Mouse (Mus musculus): ENCODE data around the gene Dnpep.
A peak's percentile ranks its signal among the peaks of the same experiment; 100 is the strongest.

The Dnpep gene

GRCm38 (mm10) chr1:75336461-75336860 is 18.7 kb upstream of the Dnpep start:
- DNase-seq (ENCODE audit: extremely low read depth, insufficient read length, low spot score) = no peak

GRCm38 (mm10) chr1:75331271-75331670 is 13.5 kb upstream of the Dnpep start:
- DNase-seq (ENCODE audit: extremely low read depth, insufficient read length, low spot score) = no peak

GRCm38 (mm10) chr1:75327461-75327860 is 9.7 kb upstream of the Dnpep start:
- no peak for DNase-seq (ENCODE audit: extremely low read depth, insufficient read length, low spot score)

- no peak for DNase-seq (ENCODE audit: extremely low read depth, insufficient read length, low spot score)
These were observed 1.4 kb upstream of the Dnpep start for GRCm38 (mm10) chr1:75319166-75319565.

GRCm38 (mm10) chr1:75318736-75319135 is 946 bp upstream of the Dnpep start:
- no peak for DNase-seq (ENCODE audit: extremely low read depth, insufficient read length, low spot score)

- no peak for DNase-seq (ENCODE audit: extremely low read depth, insufficient read length, low spot score)
These were observed 511 bp upstream of the Dnpep start for GRCm38 (mm10) chr1:75318301-75318700.

- no peak for DNase-seq (ENCODE audit: extremely low read depth, insufficient read length, low spot score)
These were observed 939 bp downstream of the Dnpep start for GRCm38 (mm10) chr1:75316861-75317240.

GRCm38 (mm10) chr1:75315456-75316365 is 2.1 kb downstream of the Dnpep start:
- no peak for DNase-seq (ENCODE audit: extremely low read depth, insufficient read length, low spot score)

GRCm38 (mm10) chr1:75315011-75315410 is 2.8 kb downstream of the Dnpep start:
- DNase-seq (ENCODE audit: extremely low read depth, insufficient read length, low spot score) = no peak

GRCm38 (mm10) chr1:75311694-75312093 is 6.1 kb downstream of the Dnpep start:
- no peak for DNase-seq (ENCODE audit: extremely low read depth, insufficient read length, low spot score)

- DNase-seq (ENCODE audit: extremely low read depth, insufficient read length, low spot score) = no peak
These were observed 13.1 kb downstream of the Dnpep start for GRCm38 (mm10) chr1:75304662-75305061.

GRCm38 (mm10) chr1:75294294-75294693 is 23.5 kb downstream of the Dnpep start:
- no peak for DNase-seq (ENCODE audit: extremely low read depth, insufficient read length, low spot score)

GRCm38 (mm10) chr1:75293331-75293701 is 24.5 kb downstream of the Dnpep start:
- DNase-seq (ENCODE audit: extremely low read depth, insufficient read length, low spot score) = no peak

- DNase-seq (ENCODE audit: extremely low read depth, insufficient read length, low spot score) = peak; percentile 29
These were observed 25.1 kb downstream of the Dnpep start for GRCm38 (mm10) chr1:75292476-75293330.

- no peak for DNase-seq (ENCODE audit: extremely low read depth, insufficient read length, low spot score)
These were observed 26.5 kb downstream of the Dnpep start for GRCm38 (mm10) chr1:75291321-75291720.

- no peak for DNase-seq (ENCODE audit: extremely low read depth, insufficient read length, low spot score)
These were observed 27.2 kb downstream of the Dnpep start for GRCm38 (mm10) chr1:75290582-75290981.

GRCm38 (mm10) chr1:75289888-75290431 is 27.8 kb downstream of the Dnpep start:
- no peak for DNase-seq (ENCODE audit: extremely low read depth, insufficient read length, low spot score)

GRCm38 (mm10) chr1:75289376-75289775 is 28.4 kb downstream of the Dnpep start:
- no peak for DNase-seq (ENCODE audit: extremely low read depth, insufficient read length, low spot score)

- DNase-seq (ENCODE audit: extremely low read depth, insufficient read length, low spot score) = no peak
These were observed 32.9 kb downstream of the Dnpep start for GRCm38 (mm10) chr1:75284911-75285310.

- DNase-seq (ENCODE audit: extremely low read depth, insufficient read length, low spot score) = no peak
These were observed 34.8 kb downstream of the Dnpep start for GRCm38 (mm10) chr1:75283017-75283416.

GRCm38 (mm10) chr1:75278228-75278627 is 39.6 kb downstream of the Dnpep start, which contains the start of gene Resp18:
Resp18 (minus strand) TSS chr1:75278415.
- no peak for DNase-seq (ENCODE audit: extremely low read depth, insufficient read length, low spot score)
